ENCODE assay signal across 19 mouse cellular contexts in the genomic region with DNA sequence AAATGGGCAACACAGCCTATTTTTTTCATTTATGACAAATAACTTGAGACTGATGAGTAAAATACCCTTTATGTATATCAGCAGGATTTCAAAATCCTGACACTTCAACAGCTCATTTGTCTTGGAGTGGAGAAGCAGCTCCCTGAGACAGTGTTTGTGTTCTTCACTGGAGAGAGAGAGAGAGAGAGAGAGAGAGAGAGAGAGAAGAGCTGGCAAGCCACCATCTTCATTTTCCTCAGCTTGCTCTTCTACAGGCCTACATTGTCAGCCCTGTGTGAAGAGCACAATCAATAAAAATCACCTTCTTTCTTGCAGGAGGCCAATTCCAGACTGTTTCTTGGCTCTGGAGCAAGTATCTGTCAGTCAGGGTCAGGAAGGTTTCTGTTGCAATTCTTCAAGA.
A peak's percentile ranks its signal among the peaks of the same experiment; 100 is the strongest.
DNase-seq lines count a peak whose midpoint lies in the region; ATAC-seq lines count a peak whose summit lies in the region.
"Had no signal": no experiment of that assay in that cellular context is flagged by ENCODE, and none has a peak within 500 bp of the region (broad histone marks: within the 10 kb centered on the region; RNA-seq: fewer than 3 reads in every experiment).

No protein-coding gene starts in this region.

- H3K9ac ChIP-seq in forebrain, embryonic 16.5 days (replicated peaks; ENCODE audit: low read depth, low read length): no peak overlapping the region
- no peak overlapping the region for H3K9ac ChIP-seq in forebrain, embryonic 15.5 days (replicated peaks)
- H3K9ac ChIP-seq in lung, embryonic 16.5 days (ENCODE audit: low read length): no peak overlapping the region
- H3K9ac ChIP-seq in hindbrain, embryonic 14.5 days: no peak overlapping the region
- H3K9ac ChIP-seq: hindbrain, embryonic 12.5 days had no signal

- no peak overlapping the region for H3K4me2 ChIP-seq in forebrain, embryonic 16.5 days (ENCODE audit: low read length)
- H3K4me2 ChIP-seq in forebrain, embryonic 15.5 days (replicated peaks): no peak overlapping the region
- no peak overlapping the region for H3K4me2 ChIP-seq in lung, embryonic 16.5 days (ENCODE audit: low read depth, low read length)
- H3K4me2 ChIP-seq in hindbrain, embryonic 14.5 days (replicated peaks): no peak overlapping the region
- H3K4me2 ChIP-seq: hindbrain, embryonic 12.5 days had no signal

- no peak for DNase-seq in lung, postnatal 4 days
- DNase-seq in lung, postnatal 10 days: peak; percentile 21
- no peak for DNase-seq in hindbrain, embryonic 14.5 days (ENCODE audit: low spot score)
- no peak for DNase-seq in spleen, postnatal 10 days (ENCODE audit: low spot score in 2 of 2)
- DNase-seq: adrenal gland, postnatal 25 days; cerebellum, adult 18-20 months; cerebellum, postnatal 10 days; gastrocnemius, postnatal 36 days; heart, adult 11 months; heart, postnatal 10 days; heart, postnatal 4 days had no signal

- no peak overlapping the region for H3K4me3 ChIP-seq in forebrain, embryonic 16.5 days (replicated peaks; ENCODE audit: low read length)
- H3K4me3 ChIP-seq in forebrain, embryonic 15.5 days: no peak overlapping the region
- no peak overlapping the region for H3K4me3 ChIP-seq in lung, embryonic 16.5 days (ENCODE audit: low read length)
- H3K4me3 ChIP-seq in hindbrain, embryonic 14.5 days (replicated peaks; ENCODE audit: low read length): no peak overlapping the region
- H3K4me3 ChIP-seq: embryonic facial prominence, embryonic 10.5 days; forebrain, embryonic 10.5 days; heart, embryonic 10.5 days; hindbrain, embryonic 12.5 days had no signal

- no peaks in the 10 kb centered on the region for H3K27me3 ChIP-seq in forebrain, embryonic 16.5 days (replicated peaks; ENCODE audit: control insufficient read depth, insufficient read depth, low read length)
- no peaks in the 10 kb centered on the region for H3K27me3 ChIP-seq in forebrain, embryonic 15.5 days
- no peaks in the 10 kb centered on the region for H3K27me3 ChIP-seq in lung, embryonic 16.5 days (ENCODE audit: control insufficient read depth, insufficient read depth, low read depth, low read length)
- no peaks in the 10 kb centered on the region for H3K27me3 ChIP-seq in hindbrain, embryonic 14.5 days (ENCODE audit: control insufficient read depth, insufficient read depth, low read length)
- H3K27me3 ChIP-seq: hindbrain, embryonic 12.5 days had no signal

- 0 out of 2 replicates have a peak, but pooled peaks have one; percentile 15 for ATAC-seq in forebrain, embryonic 16.5 days
- ATAC-seq in forebrain, embryonic 15.5 days (replicated peaks): no peak
- ATAC-seq in lung, embryonic 16.5 days (ENCODE audit: low read depth): peak; percentile 94
- no peak for ATAC-seq in hindbrain, embryonic 14.5 days (ENCODE audit: low FRiP score)
- ATAC-seq: hindbrain, postnatal 0 days had no signal

- no peaks in the 10 kb centered on the region; the same call in 1 of the 2 replicates for H3K4me1 ChIP-seq in forebrain, embryonic 16.5 days (replicated peaks; ENCODE audit: control insufficient read depth, insufficient read depth, low read length)
- H3K4me1 ChIP-seq in forebrain, embryonic 15.5 days: no peaks in the 10 kb centered on the region
- 0 out of 2 replicates have a peak, but pooled peaks cover 3% of the 10 kb centered on the region for H3K4me1 ChIP-seq in lung, embryonic 16.5 days (replicated peaks; ENCODE audit: control insufficient read depth, insufficient read depth, low read length)
- no peaks in the 10 kb centered on the region for H3K4me1 ChIP-seq in hindbrain, embryonic 14.5 days (replicated peaks; ENCODE audit: control insufficient read depth, insufficient read depth, low read length)
- H3K4me1 ChIP-seq: embryonic facial prominence, embryonic 10.5 days; forebrain, embryonic 10.5 days; hindbrain, embryonic 12.5 days had no signal

- no peaks in the 10 kb centered on the region for H3K9me3 ChIP-seq in forebrain, embryonic 16.5 days (ENCODE audit: control insufficient read depth, low read length)
- no peaks in the 10 kb centered on the region for H3K9me3 ChIP-seq in forebrain, embryonic 15.5 days
- H3K9me3 ChIP-seq in lung, embryonic 16.5 days (ENCODE audit: control insufficient read depth, low read length): no peaks in the 10 kb centered on the region
- H3K9me3 ChIP-seq in hindbrain, embryonic 14.5 days (ENCODE audit: control insufficient read depth, low read length): no peaks in the 10 kb centered on the region
- H3K9me3 ChIP-seq: embryonic facial prominence, embryonic 10.5 days; forebrain, embryonic 10.5 days; heart, embryonic 10.5 days; hindbrain, embryonic 12.5 days had no signal

- H3K36me3 ChIP-seq in forebrain, embryonic 16.5 days (ENCODE audit: control insufficient read depth, insufficient read depth): no peaks in the 10 kb centered on the region
- no peaks in the 10 kb centered on the region for H3K36me3 ChIP-seq in forebrain, embryonic 15.5 days
- H3K36me3 ChIP-seq in lung, embryonic 16.5 days (ENCODE audit: control insufficient read depth, insufficient read depth, low read length): no peaks in the 10 kb centered on the region
- no peaks in the 10 kb centered on the region for H3K36me3 ChIP-seq in hindbrain, embryonic 14.5 days (replicated peaks; ENCODE audit: control insufficient read depth, insufficient read depth)
- H3K36me3 ChIP-seq: embryonic facial prominence, embryonic 10.5 days; forebrain, embryonic 10.5 days; heart, embryonic 10.5 days; hindbrain, embryonic 12.5 days had no signal

- no peak overlapping the region for H3K27ac ChIP-seq in forebrain, embryonic 16.5 days (ENCODE audit: low read length)
- no peak overlapping the region for H3K27ac ChIP-seq in forebrain, embryonic 15.5 days (replicated peaks)
- H3K27ac ChIP-seq in lung, embryonic 16.5 days (ENCODE audit: low read length): no peak overlapping the region
- H3K27ac ChIP-seq in hindbrain, embryonic 14.5 days: no peak overlapping the region
- H3K27ac ChIP-seq: embryonic facial prominence, embryonic 10.5 days; forebrain, embryonic 10.5 days; heart, embryonic 10.5 days; hindbrain, embryonic 12.5 days; hindbrain, postnatal 0 days had no signal

Comparison
In these comparisons a context has a peak if more than half of its experiments do, and no peak if none do; other contexts are left out.
1. ATAC-seq: peak in forebrain, embryonic 16.5 days (single experiment) and lung, embryonic 16.5 days (single experiment); none in forebrain, embryonic 15.5 days (single experiment) and hindbrain, embryonic 14.5 days (single experiment).